Mouse (Mus musculus) cerebellum, adult 18-20 months (tissue): Measurements from ENCODE around the gene Slc7a6os.
A peak's percentile ranks its signal among the peaks of the same experiment; 100 is the strongest.
"Not testable (repeated sequence)": the region's sequence is repeated elsewhere in the genome, so short reads cannot be mapped to it uniquely, and the experiment has no call there.

Experiments used
- DNase-seq, 2 experiments: peaks; one replicate each; pipeline ENCODE4 v3.0.0; 2021

The Slc7a6os gene

GRCm38 (mm10) chr8:106210821-106211345, at the start of gene Slc7a6os, which contains the start of gene Prmt7:
TSS of gene Slc7a6os (minus strand) at chr8:106210935.
TSS of gene Prmt7 (plus strand) at chr8:106210936.
- DNase-seq, result peak; percentile 96 to 98

GRCm38 (mm10) chr8:106259579-106260255, 49.0 kb upstream of the Slc7a6os start:
- peak; percentile 66 to 69 for DNase-seq

- peak in 1 of 2 experiments; percentile 45 for DNase-seq
Measured at GRCm38 (mm10) chr8:106258169-106258568, 47.4 kb upstream of the Slc7a6os start.

GRCm38 (mm10) chr8:106250186-106250585, 39.5 kb upstream of the Slc7a6os start:
- DNase-seq, result no peak

- DNase-seq, result peak; percentile 22 to 32
Measured at GRCm38 (mm10) chr8:106237106-106237505, 26.4 kb upstream of the Slc7a6os start.

GRCm38 (mm10) chr8:106234567-106235261, 24.0 kb upstream of the Slc7a6os start:
- DNase-seq, result no peak

- no peak for DNase-seq
Measured at GRCm38 (mm10) chr8:106232751-106233150, 22.0 kb upstream of the Slc7a6os start.

- DNase-seq, result no peak
Measured at GRCm38 (mm10) chr8:106231536-106231935, 20.8 kb upstream of the Slc7a6os start.

- peak; percentile 68 to 71 for DNase-seq
Measured at GRCm38 (mm10) chr8:106226589-106226988, 15.9 kb upstream of the Slc7a6os start.

- no peak for DNase-seq
Measured at GRCm38 (mm10) chr8:106219620-106220019, 8.9 kb upstream of the Slc7a6os start.

- no peak for DNase-seq
Measured at GRCm38 (mm10) chr8:106213959-106214358, 3.2 kb upstream of the Slc7a6os start.

- DNase-seq, result no peak
Measured at GRCm38 (mm10) chr8:106211421-106211820, 686 bp upstream of the Slc7a6os start.

GRCm38 (mm10) chr8:106210035-106210731, 552 bp downstream of the Slc7a6os start:
- DNase-seq, result peak; percentile 11 to 36

GRCm38 (mm10) chr8:106199596-106199995, 11.1 kb downstream of the Slc7a6os start:
- DNase-seq, result not testable (repeated sequence)

GRCm38 (mm10) chr8:106198741-106199140, 12.0 kb downstream of the Slc7a6os start:
- peak in 1 of 2 experiments; percentile 22 for DNase-seq

- DNase-seq, result no peak
Measured at GRCm38 (mm10) chr8:106194062-106194461, 16.7 kb downstream of the Slc7a6os start.

GRCm38 (mm10) chr8:106193162-106193561, 17.6 kb downstream of the Slc7a6os start:
- no peak for DNase-seq

GRCm38 (mm10) chr8:106191639-106192038, 19.1 kb downstream of the Slc7a6os start:
- no peak for DNase-seq

- no peak for DNase-seq
Measured at GRCm38 (mm10) chr8:106189162-106189561, 21.6 kb downstream of the Slc7a6os start.

- DNase-seq, result no peak
Measured at GRCm38 (mm10) chr8:106186394-106186793, 24.3 kb downstream of the Slc7a6os start.

- DNase-seq, result peak; percentile 40 to 50
Measured at GRCm38 (mm10) chr8:106185628-106186270, 25.0 kb downstream of the Slc7a6os start.

- no peak for DNase-seq
Measured at GRCm38 (mm10) chr8:106178428-106178827, 32.3 kb downstream of the Slc7a6os start.

GRCm38 (mm10) chr8:106177594-106177993, 33.1 kb downstream of the Slc7a6os start:
- DNase-seq, result no peak
